Mouse (Mus musculus) C2C12 (cell line): ENCODE data around the gene Usp2. TPM values are rescaled to one million over a fixed set of nuclear protein-coding genes. Genes with fewer than 3 reads are reported as not detected.

Source experiments
- H3K27me3 ChIP-seq: one replicate; pipeline ENCODE4 v1.6.1; 2011; ENCODE audit not compliant: control insufficient read depth, insufficient read depth, insufficient read length
- H3K36me3 ChIP-seq: one replicate; pipeline ENCODE4 v1.6.1; 2011; ENCODE audit not compliant: control insufficient read depth, insufficient read depth
- H3K4me3 ChIP-seq: one replicate; pipeline ENCODE4 v1.5.1; 2011; ENCODE audit warnings: mild to moderate bottlenecking, control low read depth; ENCODE audit not compliant: poor library complexity, insufficient read depth, severe bottlenecking
- H3K79me2 ChIP-seq: one replicate; pipeline ENCODE4 v1.6.1; 2011; ENCODE audit not compliant: control insufficient read depth, insufficient read depth
- H3K79me3 ChIP-seq: one replicate; pipeline ENCODE4 v1.6.1; 2011; ENCODE audit warnings: low read depth, control low read depth
- H3ac ChIP-seq: one replicate; pipeline ENCODE3; 2011; ENCODE audit warnings: low read depth; ENCODE audit not compliant: control insufficient read depth, insufficient read length
- CEBPB ChIP-seq: IDR thresholded peaks from one replicate; pipeline ENCODE4 v1.6.1; 2011; ENCODE audit warnings: low read depth, mild to moderate bottlenecking, control low read depth, moderate library complexity
- CTCF ChIP-seq: IDR thresholded peaks from one replicate; pipeline ENCODE4 v1.5.1; 2011; ENCODE audit not compliant: control insufficient read depth, insufficient read depth, insufficient read length
- FOSL1 ChIP-seq: IDR thresholded peaks from one replicate; pipeline ENCODE4 v1.8.0; 2011; ENCODE audit warnings: mild to moderate bottlenecking, low read length; ENCODE audit not compliant: poor library complexity, insufficient read depth, severe bottlenecking
- MAX ChIP-seq: IDR thresholded peaks from one replicate; pipeline ENCODE4 v1.6.1; 2011; ENCODE audit warnings: mild to moderate bottlenecking, control low read depth
- MYOD1 ChIP-seq: IDR thresholded peaks from one replicate; pipeline ENCODE4 v1.6.1; 2011; ENCODE audit warnings: low read depth; ENCODE audit not compliant: control insufficient read depth, insufficient read length
- MYOG ChIP-seq: IDR thresholded peaks from one replicate; pipeline ENCODE4 v1.6.1; 2011; ENCODE audit not compliant: control insufficient read depth, insufficient read length; ENCODE audit errors: extremely low read depth
- USF1 ChIP-seq: IDR thresholded peaks from one replicate; pipeline ENCODE4 v1.6.1; 2011; ENCODE audit warnings: low read depth, mild to moderate bottlenecking, control low read depth, moderate library complexity
- polyA plus RNA-seq: library from polyadenylated mRNA; unstranded; fragments of >200 nt; fragmentation: generic; extraction: Trizol; gene quantifications from one replicate; pipeline ENCODE4 v1.2.1, GENCODE M21; 2012; ENCODE audit warnings: missing spikeins

The Usp2 gene
- polyA plus RNA-seq, 1 experiment, result 0.73 TPM

- Histone ChIP-seq H3K4me3 (no peak overlapping the region), H3ac (no peak overlapping the region), H3K79me2 (no peaks in the 10 kb centered on the region), H3K36me3 (no peaks in the 10 kb centered on the region), H3K79me3 (no peaks in the 10 kb centered on the region), H3K27me3 (no peaks in the 10 kb centered on the region)
- TF ChIP-seq FOSL1 (no peak), MYOG (no peak), MAX (no peak), CTCF (no peak), CEBPB (no peak), MYOD1 (no peak), USF1 (no peak)
These were observed 15.4 kb downstream of the Usp2 start for GRCm38 (mm10) chr9:44082266-44082665.

- Histone ChIP-seq H3K79me2 (no peaks in the 10 kb centered on the region), H3K27me3 (no peaks in the 10 kb centered on the region), H3K4me3 (no peak overlapping the region), H3ac (no peak overlapping the region), H3K36me3 (no peaks in the 10 kb centered on the region), H3K79me3 (no peaks in the 10 kb centered on the region)
- TF ChIP-seq MYOD1 (no peak), MYOG (no peak), CTCF (no peak), CEBPB (no peak), MAX (no peak), FOSL1 (no peak), USF1 (no peak)
These were observed 16.7 kb downstream of the Usp2 start for GRCm38 (mm10) chr9:44083392-44084121.

GRCm38 (mm10) chr9:44084236-44084635 is 17.4 kb downstream of the Usp2 start:
- H3K36me3 ChIP-seq, result no peaks in the 10 kb centered on the region
- TF ChIP-seq MAX (no peak), CTCF (no peak), USF1 (no peak), MYOG (no peak), CEBPB (no peak), MYOD1 (no peak), FOSL1 (no peak)
- no peak overlapping the region for H3ac ChIP-seq
- H3K79me3 ChIP-seq, result no peaks in the 10 kb centered on the region
- no peaks in the 10 kb centered on the region for H3K79me2 ChIP-seq
- no peak overlapping the region for H3K4me3 ChIP-seq
- H3K27me3 ChIP-seq, result no peaks in the 10 kb centered on the region

DNA sequence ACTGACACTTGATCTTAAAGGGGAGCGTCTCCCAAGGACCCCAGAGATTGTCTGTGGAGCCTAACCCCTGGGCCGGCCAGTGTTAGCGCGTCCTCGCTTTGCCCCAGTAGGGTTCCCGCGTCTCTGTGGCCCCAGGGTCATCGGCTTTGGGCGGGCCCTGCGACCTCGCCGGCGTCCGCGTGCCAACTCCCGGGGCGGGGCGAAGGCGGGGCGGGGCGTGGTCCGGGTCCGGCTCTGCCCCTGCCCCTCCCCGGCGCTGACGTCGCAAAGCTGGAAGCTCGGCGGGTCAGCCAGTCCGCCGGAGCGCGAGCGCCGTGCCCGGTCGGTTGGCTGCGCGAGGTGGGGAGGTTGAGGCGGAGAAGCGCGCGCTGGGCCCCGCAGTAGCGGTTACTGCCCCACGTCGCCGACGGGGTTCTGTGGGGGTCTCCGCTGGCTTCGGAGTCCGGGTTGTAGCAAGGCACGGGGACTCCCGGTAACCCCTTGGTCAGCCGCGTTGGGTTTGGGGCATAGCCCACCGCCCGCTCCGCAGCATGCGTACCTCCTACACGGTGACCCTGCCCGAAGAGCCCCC is 17.9 kb downstream of the Usp2 start:
- TF ChIP-seq MYOG, result no peak
- no peak for TF ChIP-seq USF1
- TF ChIP-seq CTCF, result no peak
- TF ChIP-seq MYOD1, result no peak
- TF ChIP-seq FOSL1, result no peak
- TF ChIP-seq CEBPB, result no peak
- no peak for TF ChIP-seq MAX
- Histone ChIP-seq H3K36me3 (no peaks in the 10 kb centered on the region), H3K79me3 (no peaks in the 10 kb centered on the region), H3K27me3 (no peaks in the 10 kb centered on the region), H3K4me3 (no peak overlapping the region), H3ac (peak overlapping the region; percentile 58), H3K79me2 (no peaks in the 10 kb centered on the region)

- TF ChIP-seq MYOD1, result no peak
- TF ChIP-seq MYOG, result no peak
- TF ChIP-seq USF1, result no peak
- no peak for TF ChIP-seq MAX
- TF ChIP-seq CTCF, result no peak
- TF ChIP-seq CEBPB, result no peak
- TF ChIP-seq FOSL1, result no peak
- Histone ChIP-seq H3K79me2 (no peaks in the 10 kb centered on the region), H3K27me3 (no peaks in the 10 kb centered on the region), H3K79me3 (no peaks in the 10 kb centered on the region), H3K4me3 (no peak overlapping the region), H3K36me3 (no peaks in the 10 kb centered on the region), H3ac (peak overlapping the region; percentile 58)
These were observed 18.5 kb downstream of the Usp2 start for GRCm38 (mm10) chr9:44085276-44085675.
